Mouse (Mus musculus) c-Kit-positive CD71-positive TER-119-positive erythroid progenitor cells, embryonic 14.5 days (primary cell): Measurements from ENCODE around the gene Cotl1.

Source experiments
- DNase-seq: peaks from one replicate; pipeline ENCODE4 v3.0.0-alpha.2; 2013; ENCODE audit warnings: low spot score

The Cotl1 gene

GRCm38 (mm10) chr8:119817446-119817845 lies 22.9 kb downstream of the Cotl1 start:
- no peak for DNase-seq

- no peak for DNase-seq
Observed at GRCm38 (mm10) chr8:119816219-119816618, 24.1 kb downstream of the Cotl1 start.

GRCm38 (mm10) chr8:119812650-119813431 lies 27.5 kb downstream of the Cotl1 start:
- no peak for DNase-seq

GRCm38 (mm10) chr8:119811925-119812324 lies 28.4 kb downstream of the Cotl1 start:
- DNase-seq, result no peak

DNA sequence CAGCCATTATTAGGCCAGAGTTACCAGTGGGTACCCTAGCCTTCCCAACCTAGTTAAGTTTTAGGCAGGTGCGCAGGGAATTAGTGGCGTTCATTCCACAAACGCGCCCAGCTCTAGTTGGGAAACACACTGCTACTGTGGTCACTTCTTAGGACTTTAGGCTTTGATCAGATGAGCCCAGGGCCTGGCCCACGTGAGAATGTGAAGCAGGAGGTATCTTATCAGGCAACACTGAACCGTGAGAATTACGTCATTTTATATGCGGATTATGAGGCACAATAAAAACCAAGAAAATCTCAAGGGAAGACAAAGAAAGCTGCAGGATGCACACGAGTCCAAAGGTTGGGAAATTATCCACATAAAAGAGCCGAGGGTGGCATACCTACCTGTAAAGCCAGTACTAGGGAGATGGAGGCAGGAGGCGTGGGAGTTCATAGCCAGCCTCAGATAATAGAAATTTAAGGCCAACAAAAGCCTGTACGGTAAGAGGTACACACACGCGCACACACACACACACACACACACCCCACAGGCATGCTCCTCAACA lies 29.3 kb downstream of the Cotl1 start:
- no peak for DNase-seq

DNA sequence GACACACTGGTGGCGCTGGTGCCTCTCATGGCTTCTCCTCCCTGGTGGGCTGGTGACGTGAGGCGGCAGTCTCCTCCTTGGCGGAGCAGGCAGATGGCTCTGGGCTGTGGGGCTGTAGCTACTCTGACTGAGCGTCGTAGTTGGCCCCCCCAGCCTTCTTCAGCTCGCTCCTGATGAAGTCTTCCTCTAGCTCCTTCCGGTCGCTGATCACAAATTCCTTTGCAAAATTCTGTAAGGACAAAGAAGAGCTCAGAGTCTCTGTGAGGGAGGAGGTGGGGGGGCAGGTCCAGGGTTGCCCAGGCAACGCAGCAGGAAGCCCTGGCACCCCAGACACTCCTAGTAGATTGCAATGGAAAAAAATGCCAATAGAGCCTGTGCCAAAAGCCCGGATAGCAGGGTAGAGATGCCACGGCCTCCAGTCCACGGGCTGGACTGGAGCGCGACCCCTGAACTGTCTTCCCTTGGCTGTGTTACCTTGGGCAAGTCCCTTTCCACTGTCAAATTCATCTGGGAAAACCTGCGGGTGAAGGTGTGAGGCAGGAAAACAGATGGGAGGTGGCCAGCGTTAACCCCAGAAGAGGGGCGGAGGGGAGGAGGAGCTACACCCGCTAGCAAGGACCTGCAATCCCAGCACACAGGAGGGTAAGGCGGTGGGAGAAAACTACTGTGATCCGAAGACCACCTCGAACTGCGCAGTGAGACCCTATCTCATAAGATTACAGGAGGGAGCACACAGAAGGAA lies 30.0 kb downstream of the Cotl1 start:
- no peak for DNase-seq

DNA sequence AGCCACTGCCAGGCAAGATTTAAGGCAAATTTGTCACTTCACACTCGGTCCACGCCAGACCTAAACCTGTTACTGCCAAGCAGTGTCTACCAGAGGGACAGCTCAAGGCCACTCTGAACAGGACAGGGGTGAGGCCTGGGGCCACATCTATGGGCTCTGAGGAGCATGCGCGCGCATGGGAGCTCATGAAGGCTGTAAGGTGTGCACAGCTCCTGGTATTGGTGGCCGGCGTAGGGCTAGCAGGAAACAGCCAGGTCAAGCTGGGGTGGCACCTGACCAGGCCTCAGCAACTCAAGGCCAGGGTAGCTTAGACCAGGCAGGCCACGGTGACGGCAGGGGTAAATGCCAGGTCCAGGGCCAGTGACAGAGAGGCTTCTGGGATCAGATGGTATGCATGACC lies 30.7 kb downstream of the Cotl1 start:
- DNase-seq, result no peak

GRCm38 (mm10) chr8:119807687-119808086 lies 32.7 kb downstream of the Cotl1 start:
- DNase-seq, result no peak

DNA sequence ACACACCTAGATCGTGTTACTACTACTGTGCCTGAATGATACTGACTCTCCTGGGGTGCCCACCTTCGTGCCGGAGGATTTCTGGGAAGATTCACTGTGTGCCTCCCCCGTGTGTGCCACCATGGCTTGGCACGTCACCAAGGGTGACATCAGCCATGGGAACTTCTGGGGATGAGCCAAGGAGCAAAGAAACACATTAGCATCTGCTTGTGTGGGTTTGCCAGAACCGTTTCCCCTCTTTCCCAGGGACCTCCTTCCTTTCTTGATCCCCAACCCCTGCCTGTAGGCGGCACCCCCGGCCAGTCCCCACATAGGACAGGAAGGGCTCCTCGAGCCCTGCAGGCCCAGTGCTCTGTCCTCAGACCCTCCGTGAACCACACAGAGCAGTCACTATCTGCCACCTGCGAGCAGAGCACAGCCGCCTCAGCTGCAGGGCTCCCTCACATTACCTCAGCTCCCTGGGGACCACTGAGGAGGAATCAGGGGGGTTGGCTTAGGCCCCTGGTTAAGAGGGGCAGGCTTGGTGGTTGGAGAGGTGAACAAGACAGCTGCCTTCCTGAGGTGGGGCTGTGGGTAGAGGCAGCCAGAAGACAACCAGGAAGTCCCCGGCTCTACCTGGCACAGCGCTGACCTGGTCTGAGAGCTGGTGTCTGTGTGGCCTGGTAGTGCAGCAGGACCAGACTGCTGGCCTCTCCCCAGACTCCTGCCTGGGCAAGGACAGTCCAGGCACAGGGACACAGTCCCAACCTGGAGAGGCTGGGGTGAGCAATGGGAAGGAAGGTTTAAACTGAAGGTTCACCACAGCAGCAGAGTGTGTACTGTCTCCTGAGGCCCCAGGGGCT lies 33.7 kb downstream of the Cotl1 start:
- DNase-seq, result no peak

DNA sequence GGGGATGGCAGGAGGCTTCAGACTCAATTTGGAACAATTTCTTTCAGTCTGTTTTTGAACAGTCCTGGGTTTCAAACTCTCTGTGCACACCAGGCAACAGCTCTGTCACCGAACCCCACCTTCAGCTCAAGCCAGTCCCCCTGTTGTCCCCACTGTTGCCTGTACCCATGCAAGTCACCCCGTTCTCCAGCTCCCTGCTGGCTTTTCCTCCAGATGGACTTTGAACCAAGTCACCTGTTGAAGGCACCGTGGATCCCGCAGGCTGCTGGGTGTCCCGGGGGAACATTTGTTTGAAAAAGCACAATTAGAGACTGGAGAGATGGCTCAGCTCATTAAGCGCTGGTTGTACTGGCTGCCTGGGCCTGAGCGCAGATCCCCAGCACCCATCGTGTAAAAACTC lies 35.1 kb downstream of the Cotl1 start:
- no peak for DNase-seq

DNA sequence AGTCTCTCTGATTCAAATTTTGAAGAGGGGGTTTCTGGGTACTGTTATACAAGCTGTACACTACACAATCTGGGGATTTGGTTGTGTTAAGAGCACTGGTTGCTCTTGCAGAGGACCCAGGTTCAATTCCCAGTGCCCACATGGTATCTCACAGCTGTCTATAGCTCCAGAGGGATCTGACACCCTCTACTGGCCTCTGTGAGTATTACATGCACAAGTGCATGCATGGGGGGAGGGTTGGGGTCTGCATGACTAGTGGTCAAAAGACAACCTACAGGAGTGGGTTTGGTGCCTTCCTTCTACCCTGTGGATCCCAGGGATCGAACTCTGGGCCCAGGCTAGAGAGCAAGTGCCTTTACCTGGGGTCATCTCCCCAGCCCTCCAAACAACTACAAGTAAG lies 37.8 kb downstream of the Cotl1 start:
- DNase-seq, result no peak

- DNase-seq, result no peak
Observed at GRCm38 (mm10) chr8:119801168-119801567, 39.2 kb downstream of the Cotl1 start.

- DNase-seq, result no peak
Observed at GRCm38 (mm10) chr8:119798965-119799264, 41.4 kb downstream of the Cotl1 start.

DNA sequence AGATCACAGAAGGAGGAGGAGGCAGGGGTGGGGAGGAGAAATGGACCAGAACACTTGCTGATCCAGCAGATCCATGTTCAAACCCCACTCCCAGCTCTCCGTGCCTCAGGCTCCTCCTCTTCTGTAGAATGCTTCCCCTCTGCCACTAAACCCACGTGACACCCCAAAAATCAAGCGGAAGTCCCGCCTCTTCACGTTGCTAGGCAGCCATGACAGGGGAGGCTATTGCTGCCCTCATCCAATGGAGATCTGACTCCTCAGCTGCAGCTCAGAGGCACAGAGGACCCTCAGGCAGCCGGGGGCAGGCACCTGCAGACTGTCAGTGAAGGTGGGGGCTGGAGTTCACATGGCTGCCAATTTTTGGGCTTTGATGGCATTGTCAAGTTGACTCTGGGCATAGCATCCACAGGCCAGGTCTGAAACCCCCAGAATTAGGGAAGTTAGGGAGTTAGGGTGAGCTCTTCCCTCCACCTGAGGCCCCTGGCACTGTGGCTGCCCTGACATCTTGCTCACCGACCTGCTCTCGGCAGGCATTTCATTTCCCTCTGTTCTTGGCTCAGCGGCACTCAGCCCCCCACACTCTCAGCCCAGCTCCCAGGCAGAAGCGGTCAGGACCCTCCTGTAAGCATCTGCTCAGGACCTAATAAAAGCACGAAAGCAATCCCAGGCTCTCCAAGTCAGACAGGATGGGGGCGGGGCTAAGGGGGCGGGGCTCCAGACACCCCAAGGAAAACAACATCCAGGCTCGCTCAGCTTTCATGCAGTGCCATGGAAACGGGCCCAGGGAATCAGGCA lies 42.0 kb downstream of the Cotl1 start:
- DNase-seq, result no peak

DNA sequence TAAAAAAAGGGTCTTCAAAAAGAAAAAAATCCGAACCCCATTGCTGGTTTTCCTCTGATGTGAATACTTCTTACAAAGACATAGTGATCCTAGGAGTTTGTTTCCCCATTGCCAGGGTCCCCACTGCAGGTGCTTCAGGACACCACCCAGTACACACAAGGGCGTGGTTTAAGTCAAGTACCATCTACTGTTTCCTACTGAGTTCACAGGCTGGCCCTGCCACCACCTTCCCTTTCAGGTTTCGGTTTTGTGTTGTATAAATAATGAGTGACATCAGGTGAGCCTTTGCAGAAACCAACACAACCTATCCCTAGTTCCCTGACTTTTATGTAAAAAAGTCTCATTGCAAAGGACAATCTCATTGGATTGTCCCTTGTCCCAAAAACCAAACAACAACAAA lies 44.7 kb downstream of the Cotl1 start:
- DNase-seq, result no peak

- DNase-seq, result no peak
Observed at GRCm38 (mm10) chr8:119794689-119795088, 45.7 kb downstream of the Cotl1 start.

DNA sequence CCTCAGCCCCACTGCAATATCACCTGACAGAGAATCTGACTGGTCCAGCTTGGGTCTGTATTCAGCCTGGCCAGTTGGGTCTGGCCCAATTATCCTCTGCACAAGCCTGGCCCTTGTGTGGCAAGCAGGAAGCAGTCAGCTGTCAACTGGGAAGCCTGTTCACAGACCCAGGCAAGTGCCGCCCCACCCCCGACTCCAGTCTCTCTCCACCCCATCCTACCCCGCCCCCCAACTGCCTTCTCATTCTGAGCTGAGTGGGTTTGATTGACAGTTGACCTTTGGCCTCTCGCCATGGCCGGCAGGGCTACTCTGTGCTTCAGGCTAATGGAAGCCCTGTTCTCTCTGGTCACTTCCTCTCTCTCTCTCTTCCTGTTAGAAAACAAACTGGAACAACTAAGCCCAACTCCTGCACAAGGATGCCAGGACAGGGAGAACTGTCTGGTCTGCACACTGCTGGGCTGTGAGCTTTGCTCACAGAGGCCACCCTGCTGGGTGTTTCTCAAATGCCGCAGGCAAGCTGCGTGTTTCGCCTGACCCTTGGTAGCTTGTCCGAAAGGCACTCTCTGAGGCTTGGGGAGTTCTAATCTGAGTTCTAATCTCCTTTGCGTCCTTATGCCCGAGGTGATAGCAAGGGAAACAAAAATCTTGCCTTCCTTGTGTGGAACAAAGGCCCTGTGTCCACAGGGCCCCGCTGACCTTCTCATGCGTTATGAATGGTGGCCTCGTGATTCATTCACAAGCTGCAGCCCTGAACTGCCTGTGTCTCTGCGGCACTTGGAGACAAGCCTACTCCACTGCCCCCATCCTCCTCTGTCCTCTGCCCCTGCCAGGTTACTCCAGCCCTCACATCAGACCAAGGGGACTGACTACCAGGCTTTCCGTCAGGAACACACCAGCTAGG lies 48.3 kb downstream of the Cotl1 start:
- DNase-seq, result no peak

GRCm38 (mm10) chr8:119789581-119789980 lies 50.8 kb downstream of the Cotl1 start:
- DNase-seq, result no peak

GRCm38 (mm10) chr8:119788607-119789381 lies 51.5 kb downstream of the Cotl1 start:
- no peak for DNase-seq

DNA sequence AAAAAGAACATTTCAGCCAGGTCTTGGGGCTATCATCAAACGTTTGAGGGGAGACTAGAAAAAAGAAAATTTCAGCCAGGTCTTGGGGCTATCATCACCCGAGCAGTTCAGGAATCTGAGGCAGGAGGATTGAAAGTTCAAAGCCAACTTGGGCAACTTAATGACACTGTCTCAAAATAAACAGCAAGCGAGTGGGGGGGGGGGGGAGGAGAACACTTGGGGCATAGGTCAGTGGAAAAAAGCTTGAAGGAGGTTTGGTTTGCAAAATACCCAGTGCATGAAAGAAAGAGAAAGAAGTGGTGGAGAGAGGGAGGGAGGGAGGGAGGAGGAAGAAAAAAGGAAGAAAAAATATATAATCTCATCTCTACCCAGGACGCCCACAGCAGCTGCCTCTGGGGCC lies 53.0 kb downstream of the Cotl1 start:
- no peak for DNase-seq
